Mouse (Mus musculus) right cerebral cortex, postnatal 25 days (tissue): ENCODE measurements around the gene Cacng1.

Experiments used
- DNase-seq: peaks from one replicate; pipeline ENCODE4 v3.0.0; 2022

Cacng1 gene

GRCm38 (mm10) chr11:107707897-107708610 is 8.3 kb downstream of the Cacng1 start:
- no peak for DNase-seq

DNA sequence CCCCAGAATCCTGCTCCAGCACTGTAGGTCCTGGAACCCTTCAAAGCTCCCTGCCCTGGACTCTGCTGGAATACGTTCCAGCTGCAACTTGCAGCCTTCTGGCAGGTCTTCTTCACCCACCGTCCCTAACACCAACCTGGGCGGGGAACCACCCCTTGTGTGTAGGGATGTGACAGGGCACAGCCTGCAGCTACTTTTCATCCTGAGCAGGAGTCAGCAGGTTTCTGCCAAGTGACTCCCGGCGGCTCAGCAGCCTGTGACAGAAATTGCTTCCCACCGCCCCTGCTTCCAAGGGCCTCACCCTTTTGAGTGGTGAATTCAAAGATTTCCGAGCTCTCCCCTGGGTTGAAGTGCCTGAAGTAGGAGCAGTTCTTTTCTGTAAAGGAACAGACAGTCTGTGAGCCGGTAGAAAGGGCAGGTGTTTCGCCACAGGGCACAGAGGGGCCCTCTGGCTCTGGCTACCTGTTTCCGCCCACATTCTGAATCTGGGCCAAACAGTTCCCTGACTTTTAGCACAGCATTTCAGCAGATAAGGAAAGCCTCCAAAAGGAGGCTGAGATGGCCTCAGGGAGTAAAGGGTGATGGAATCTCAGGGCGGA is 10.7 kb downstream of the Cacng1 start:
- no peak for DNase-seq

DNA sequence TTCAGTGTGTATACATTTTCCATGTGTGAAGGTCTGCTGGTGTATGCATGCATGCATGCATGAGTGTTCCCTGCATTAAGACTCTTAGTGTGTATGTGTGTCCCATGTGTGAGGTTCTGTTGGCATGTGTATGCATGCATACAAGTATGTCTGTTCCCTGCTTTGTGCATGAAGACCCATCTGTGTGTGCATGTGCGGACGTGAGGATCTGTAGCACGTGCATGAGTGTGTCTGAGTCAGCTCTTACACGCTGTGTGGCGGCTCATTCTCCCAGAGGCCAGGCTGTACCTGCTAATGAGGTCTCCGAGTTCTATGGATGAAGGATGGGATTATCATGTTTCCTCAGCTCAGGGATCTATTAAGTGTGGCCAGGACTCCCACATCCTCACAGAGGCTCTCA is 11.3 kb downstream of the Cacng1 start:
- no peak for DNase-seq

GRCm38 (mm10) chr11:107703272-107704134 is 12.8 kb downstream of the Cacng1 start:
- DNase-seq = no peak

DNA sequence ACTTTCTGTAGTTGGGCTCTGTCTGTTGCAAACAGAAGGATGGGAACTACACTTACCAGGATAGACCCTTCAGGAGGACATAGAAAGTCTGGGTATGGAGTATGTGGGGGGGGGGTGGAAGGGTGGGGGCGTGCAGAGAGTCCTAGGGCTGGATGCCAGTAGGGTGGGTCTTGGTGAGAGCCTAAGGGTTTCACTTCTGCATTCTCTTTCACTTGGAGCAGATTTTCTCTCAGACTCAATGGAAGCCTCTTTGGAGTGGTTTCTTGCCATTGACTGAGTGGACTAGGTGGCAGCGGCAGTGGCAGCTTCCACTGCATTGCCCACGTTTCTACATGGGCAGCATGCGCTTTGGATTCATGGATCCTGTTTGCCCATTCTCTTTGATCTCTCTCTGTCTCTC is 16.4 kb downstream of the Cacng1 start:
- no peak for DNase-seq

DNA sequence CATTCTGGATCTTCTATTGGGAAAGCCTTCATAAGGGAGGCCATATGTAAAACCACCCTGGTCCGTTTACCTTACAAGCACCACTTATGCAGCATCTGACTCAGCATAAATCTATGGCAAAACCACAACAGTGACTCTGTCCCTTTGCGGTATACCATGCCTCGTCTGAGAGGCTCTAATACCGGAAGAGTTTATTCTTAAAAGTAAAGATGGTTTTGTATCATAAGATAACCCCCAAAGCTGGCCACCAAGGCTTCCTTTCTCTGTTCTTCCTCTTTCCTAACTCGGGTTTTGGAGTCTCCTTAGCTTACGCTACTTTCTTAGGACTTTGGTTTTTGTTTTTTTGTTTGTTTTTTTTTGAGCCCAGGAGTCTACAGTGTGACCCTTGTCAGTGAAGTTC is 23.0 kb downstream of the Cacng1 start:
- no peak for DNase-seq

DNA sequence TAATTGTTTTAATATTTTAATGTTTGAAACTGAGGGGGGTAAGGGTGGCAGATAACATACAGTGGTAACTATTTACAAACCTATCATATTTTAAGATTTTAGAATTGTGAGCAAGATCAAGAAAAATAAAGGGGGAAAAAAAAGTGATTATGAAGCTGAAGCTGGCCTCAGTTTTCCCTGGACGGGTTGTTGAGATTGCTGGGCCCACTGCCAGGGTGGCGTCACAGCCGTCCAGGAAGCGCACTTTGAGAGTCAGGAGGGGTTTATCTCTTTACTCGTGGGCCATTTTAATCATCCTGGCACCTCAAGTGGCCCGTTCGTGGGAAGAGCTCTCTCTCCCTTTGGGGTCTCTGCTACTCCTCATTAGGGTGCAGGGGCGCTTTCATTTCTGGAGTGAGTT is 24.8 kb downstream of the Cacng1 start:
- no peak for DNase-seq

DNA sequence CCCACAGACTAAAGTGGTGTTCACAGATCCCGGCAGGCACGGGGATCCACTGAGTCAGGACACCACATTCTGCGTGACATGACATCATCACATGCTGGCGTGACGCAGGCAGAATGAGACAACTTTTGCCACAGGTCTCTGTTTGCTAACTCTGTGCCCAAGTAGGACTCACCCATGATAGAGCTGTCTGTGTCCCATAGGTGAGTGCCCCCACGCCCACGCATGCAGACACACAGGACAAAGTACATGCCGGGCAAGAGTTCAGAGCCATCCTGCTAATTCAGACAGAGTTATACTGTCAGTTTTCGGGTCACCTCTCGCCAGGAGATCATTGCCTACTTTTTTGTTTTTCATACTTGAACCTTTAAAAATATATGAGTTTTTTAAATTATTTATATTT is 27.8 kb downstream of the Cacng1 start:
- no peak for DNase-seq

- no peak for DNase-seq
These were observed 30.0 kb downstream of the Cacng1 start for GRCm38 (mm10) chr11:107686290-107686689.

- no peak for DNase-seq
These were observed 32.5 kb downstream of the Cacng1 start for GRCm38 (mm10) chr11:107683544-107684465.

- no peak for DNase-seq
These were observed 33.5 kb downstream of the Cacng1 start for GRCm38 (mm10) chr11:107682694-107683355.

DNA sequence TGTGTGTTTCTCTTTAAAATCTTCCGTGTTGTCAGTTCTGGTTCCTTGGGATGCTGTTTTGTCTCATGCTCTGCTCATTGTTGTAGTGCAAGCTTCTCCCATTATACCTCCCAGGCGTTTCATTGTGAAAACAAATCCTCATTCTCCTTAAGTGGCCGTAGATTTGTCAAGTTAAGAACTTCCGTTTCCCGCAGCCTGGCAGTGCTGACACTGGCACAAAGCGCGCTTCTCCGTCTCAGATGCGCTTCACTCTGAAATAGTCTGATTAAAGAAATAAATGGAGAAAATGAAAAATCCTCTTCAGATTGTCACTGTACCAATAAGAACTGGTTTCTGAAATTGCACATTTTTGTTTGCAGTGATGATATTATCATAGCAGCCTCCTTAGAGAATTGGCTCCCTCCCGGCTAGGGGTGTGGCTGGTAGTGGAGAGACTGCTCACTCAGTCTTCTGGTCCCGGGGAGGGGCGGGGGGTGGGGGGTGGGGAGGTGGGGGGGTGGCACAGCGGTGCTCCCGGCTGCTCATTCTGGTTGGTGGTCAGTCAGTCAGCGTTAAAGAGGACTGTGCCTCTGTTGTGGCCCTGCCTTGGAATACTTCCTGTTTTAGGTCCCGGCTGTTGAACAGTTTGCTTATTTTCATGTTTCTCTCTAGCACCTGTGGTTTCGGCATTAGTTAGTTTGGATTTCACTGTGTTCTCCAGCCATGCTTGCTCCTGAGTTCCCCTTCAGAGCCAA is 39.9 kb downstream of the Cacng1 start:
- DNase-seq = no peak

GRCm38 (mm10) chr11:107675246-107675645 is 41.1 kb downstream of the Cacng1 start:
- DNase-seq = no peak

- DNase-seq = no peak
These were observed 41.7 kb downstream of the Cacng1 start for GRCm38 (mm10) chr11:107674601-107675000.

GRCm38 (mm10) chr11:107674006-107674405 is 42.3 kb downstream of the Cacng1 start:
- DNase-seq = no peak

DNA sequence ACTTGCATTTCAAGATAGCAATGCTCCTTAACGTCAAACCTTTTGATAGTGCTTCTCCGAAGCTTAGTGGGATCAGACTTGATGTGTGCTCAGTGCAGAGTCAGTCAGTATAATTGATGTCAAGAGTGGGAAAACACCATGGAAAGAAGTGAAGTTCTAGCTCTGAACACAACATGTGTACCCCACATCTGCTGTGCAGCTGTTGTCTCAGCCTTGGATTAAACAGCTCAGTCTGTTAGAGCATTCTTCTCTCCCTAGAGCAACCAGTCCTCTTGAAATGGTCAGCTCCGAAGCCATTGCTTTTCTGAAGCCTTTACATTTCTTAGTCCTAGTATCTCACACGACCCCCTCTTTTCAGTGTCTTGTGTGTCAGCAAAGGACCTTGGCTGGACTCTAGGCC is 47.3 kb downstream of the Cacng1 start:
- no peak for DNase-seq

GRCm38 (mm10) chr11:107668223-107668622 is 48.1 kb downstream of the Cacng1 start:
- DNase-seq = no peak

GRCm38 (mm10) chr11:107667542-107667941 is 48.8 kb downstream of the Cacng1 start:
- DNase-seq = no peak

GRCm38 (mm10) chr11:107662666-107663065 is 53.7 kb downstream of the Cacng1 start:
- no peak for DNase-seq

DNA sequence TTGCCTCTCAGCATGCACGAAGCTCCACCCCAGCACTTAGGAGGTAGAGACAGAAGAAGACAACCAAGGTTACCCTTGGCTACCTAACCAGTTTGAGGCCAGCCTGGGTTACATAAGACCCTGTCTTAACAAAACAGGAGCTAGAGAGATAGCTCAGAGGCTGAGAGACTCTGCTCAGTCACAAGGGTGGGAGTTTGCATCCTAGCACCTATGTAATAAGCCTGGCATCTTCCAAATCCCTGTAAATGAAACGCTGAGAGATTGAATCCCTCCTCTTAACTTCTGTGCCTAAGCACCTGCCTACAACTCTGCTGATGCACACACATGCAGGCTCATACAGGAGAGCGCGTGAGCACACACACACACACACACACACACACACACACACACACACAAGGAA is 55.9 kb downstream of the Cacng1 start:
- DNase-seq = no peak

GRCm38 (mm10) chr11:107657117-107657516 is 59.2 kb downstream of the Cacng1 start:
- DNase-seq = no peak
